Mouse (Mus musculus): Measurements from ENCODE around the gene Hist2h2bb. TPM values are rescaled to one million over a fixed set of nuclear protein-coding genes. Genes with fewer than 3 reads are reported as not detected.
"Not testable (repeated sequence)": the region's sequence is repeated elsewhere in the genome, so short reads cannot be mapped to it uniquely, and the experiment has no call there.

Gene Hist2h2bb
- polyA plus RNA-seq, 1 experiment = 1.4 TPM

GRCm38 (mm10) chr3:96267541-96267940 is 2.0 kb upstream of the Hist2h2bb start:
- Histone ChIP-seq H3K4me1 (ENCODE audit: control insufficient read depth, insufficient read depth, low read length) (peaks cover 16% of the 10 kb centered on the region), H3K4me3 (ENCODE audit: control insufficient read depth, low read depth, low read length) (no peak overlapping the region), H3K27me3 (ENCODE audit: control insufficient read depth, insufficient read depth, low read length) (no peaks in the 10 kb centered on the region; the same call in 1 of the 2 replicates), H3K36me3 (ENCODE audit: control insufficient read depth, insufficient read depth, low read length) (no peaks in the 10 kb centered on the region), H3K27ac (ENCODE audit: control insufficient read depth, insufficient read depth, low read depth, low read length) (no peak overlapping the region; the same call in 1 of the 2 replicates)
- no peak for TF ChIP-seq CTCF (IDR thresholded peaks at IDR 0.05; ENCODE audit: control insufficient read depth, insufficient read depth, insufficient replicate concordance, low read depth, low read length)
- TF ChIP-seq POLR2A (IDR thresholded peaks at IDR 0.05; ENCODE audit: control insufficient read depth, low read depth, low read length) = no peak

GRCm38 (mm10) chr3:96268051-96268775 is 1.3 kb upstream of the Hist2h2bb start, which contains the start of gene Hist2h3b:
Hist2h3b (plus strand) TSS chr3:96268654.
- peak within 1 kb of the TSS; percentile 83 for H3K4me3 ChIP-seq (ENCODE audit: control insufficient read depth, low read depth, low read length)
- peak within 1 kb of the TSS; percentile 82 for H3K27ac ChIP-seq (ENCODE audit: control insufficient read depth, insufficient read depth, low read depth, low read length)
- TF ChIP-seq POLR2A (IDR thresholded peaks at IDR 0.05; ENCODE audit: control insufficient read depth, low read depth, low read length) (peak; percentile 60; the same call in 1 of the 2 replicates), CTCF (IDR thresholded peaks at IDR 0.05; ENCODE audit: control insufficient read depth, insufficient read depth, insufficient replicate concordance, low read depth, low read length) (no peak)
- no peaks in the 10 kb centered on the region; the same call in 1 of the 2 replicates for H3K27me3 ChIP-seq (ENCODE audit: control insufficient read depth, insufficient read depth, low read length)
- peaks cover 16% of the 10 kb centered on the region for H3K4me1 ChIP-seq (ENCODE audit: control insufficient read depth, insufficient read depth, low read length)
- no peaks in the 10 kb centered on the region for H3K36me3 ChIP-seq (ENCODE audit: control insufficient read depth, insufficient read depth, low read length)

- Histone ChIP-seq H3K4me1 (ENCODE audit: control insufficient read depth, insufficient read depth, low read length) (peaks cover 14% of the 10 kb centered on the region), H3K4me3 (ENCODE audit: control insufficient read depth, low read depth, low read length) (peak overlapping the region; percentile 72), H3K27ac (ENCODE audit: control insufficient read depth, insufficient read depth, low read depth, low read length) (peak overlapping the region; percentile 82)
- H3K27me3 ChIP-seq (ENCODE audit: control insufficient read depth, insufficient read depth, low read length); H3K36me3 ChIP-seq (ENCODE audit: control insufficient read depth, insufficient read depth, low read length): not testable (repeated sequence)
Observed at GRCm38 (mm10) chr3:96268776-96269378, 675 bp upstream of the Hist2h2bb start.

- H3K27ac ChIP-seq (ENCODE audit: control insufficient read depth, insufficient read depth, low read depth, low read length) = no peak overlapping the region
- H3K4me3 ChIP-seq (ENCODE audit: control insufficient read depth, low read depth, low read length) = no peak overlapping the region
- H3K4me1 ChIP-seq (ENCODE audit: control insufficient read depth, insufficient read depth, low read length) = peaks cover 17% of the 10 kb centered on the region
- H3K36me3 ChIP-seq (ENCODE audit: control insufficient read depth, insufficient read depth, low read length) = no peaks in the 10 kb centered on the region
- H3K27me3 ChIP-seq (ENCODE audit: control insufficient read depth, insufficient read depth, low read length) = no peaks in the 10 kb centered on the region
- no peak for TF ChIP-seq CTCF (IDR thresholded peaks at IDR 0.05; ENCODE audit: control insufficient read depth, insufficient read depth, insufficient replicate concordance, low read depth, low read length)
- TF ChIP-seq POLR2A (IDR thresholded peaks at IDR 0.05; ENCODE audit: control insufficient read depth, low read depth, low read length) = no peak
Observed at GRCm38 (mm10) chr3:96273591-96274465, 4.3 kb downstream of the Hist2h2bb start.

GRCm38 (mm10) chr3:96277428-96277799 is 7.9 kb downstream of the Hist2h2bb start:
- TF ChIP-seq POLR2A (IDR thresholded peaks at IDR 0.05; ENCODE audit: control insufficient read depth, low read depth, low read length) = no peak
- no peak for TF ChIP-seq CTCF (IDR thresholded peaks at IDR 0.05; ENCODE audit: control insufficient read depth, insufficient read depth, insufficient replicate concordance, low read depth, low read length)
- no peak overlapping the region for H3K27ac ChIP-seq (ENCODE audit: control insufficient read depth, insufficient read depth, low read depth, low read length)
- peaks cover 9% of the 10 kb centered on the region for H3K4me1 ChIP-seq (ENCODE audit: control insufficient read depth, insufficient read depth, low read length)
- no peaks in the 10 kb centered on the region for H3K27me3 ChIP-seq (ENCODE audit: control insufficient read depth, insufficient read depth, low read length)
- H3K4me3 ChIP-seq (ENCODE audit: control insufficient read depth, low read depth, low read length) = peak overlapping the region; percentile 68; the same call in 1 of the 2 replicates
- H3K36me3 ChIP-seq (ENCODE audit: control insufficient read depth, insufficient read depth, low read length) = no peaks in the 10 kb centered on the region

- Histone ChIP-seq H3K27me3 (ENCODE audit: control insufficient read depth, insufficient read depth, low read length) (no peaks in the 10 kb centered on the region), H3K4me3 (ENCODE audit: control insufficient read depth, low read depth, low read length) (peak overlapping the region; percentile 68), H3K27ac (ENCODE audit: control insufficient read depth, insufficient read depth, low read depth, low read length) (no peak overlapping the region), H3K4me1 (ENCODE audit: control insufficient read depth, insufficient read depth, low read length) (peaks cover 9% of the 10 kb centered on the region), H3K36me3 (ENCODE audit: control insufficient read depth, insufficient read depth, low read length) (no peaks in the 10 kb centered on the region)
- peak; percentile 89 for TF ChIP-seq CTCF (IDR thresholded peaks at IDR 0.05; ENCODE audit: control insufficient read depth, insufficient read depth, insufficient replicate concordance, low read depth, low read length)
- TF ChIP-seq POLR2A (IDR thresholded peaks at IDR 0.05; ENCODE audit: control insufficient read depth, low read depth, low read length) = no peak
Observed at GRCm38 (mm10) chr3:96277800-96278624, 8.5 kb downstream of the Hist2h2bb start.

Measured in testis, adult 2 months (tissue).